Mouse (Mus musculus) liver, embryonic 12.5 days (tissue): ENCODE data around the gene Ftl1. TPM values are rescaled to one million over a fixed set of nuclear protein-coding genes. Genes with fewer than 3 reads are reported as not detected.
"Not testable (repeated sequence)": the region's sequence is repeated elsewhere in the genome, so short reads cannot be mapped to it uniquely, and the experiment has no call there.

Source experiments
- ATAC-seq: fragments of 200-750 bp; cut with Nextera tagmentation; 2 replicates; pipeline ENCODE4 v1.8.0; 2017; ENCODE audit warnings: moderate number of reproducible peaks, mild to moderate bottlenecking, moderate library complexity
- H3K27ac ChIP-seq: fragments of 300-500 bp; sonication (generic); 2 replicates; pipeline ENCODE4 v1.5.1; 2016; ENCODE audit warnings: mild to moderate bottlenecking
- H3K27me3 ChIP-seq: fragments of 300-500 bp; sonication (generic); replicated peaks from 2 replicates; pipeline ENCODE4 v1.6.1; 2016; ENCODE audit warnings: mild to moderate bottlenecking, moderate library complexity
- H3K36me3 ChIP-seq: fragments of 300-500 bp; sonication (generic); 2 replicates; pipeline ENCODE4 v1.6.1; 2016; ENCODE audit warnings: mild to moderate bottlenecking, moderate library complexity
- H3K4me1 ChIP-seq: fragments of 300-500 bp; sonication (generic); 2 replicates; pipeline ENCODE4 v1.6.1; 2016
- H3K4me2 ChIP-seq: fragments of 300-500 bp; sonication (generic); 2 replicates; pipeline ENCODE4 v1.6.1; 2016; ENCODE audit warnings: mild to moderate bottlenecking, moderate library complexity
- H3K4me3 ChIP-seq: fragments of 300-500 bp; sonication (generic); 2 replicates; pipeline ENCODE4 v1.5.1; 2016; ENCODE audit warnings: mild to moderate bottlenecking, moderate library complexity
- H3K9ac ChIP-seq: fragments of 300-500 bp; sonication (generic); 2 replicates; pipeline ENCODE4 v1.6.1; 2016; ENCODE audit warnings: mild to moderate bottlenecking, moderate library complexity
- H3K9me3 ChIP-seq: fragments of 300-500 bp; sonication (generic); replicated peaks from 2 replicates; pipeline ENCODE4 v1.6.1; 2016; ENCODE audit warnings: mild to moderate bottlenecking, moderate library complexity
- WGBS: fragments of 180-500 bp; shearing (Covaris S2); methylation state at CpG from one replicate; pipeline ENCODE4 v1.1.7; 2016; ENCODE audit not compliant: insufficient replicate concordance; 5-methylcytosine and 5-hydroxymethylcytosine counted together
- polyA plus RNA-seq: library from polyadenylated mRNA; unstranded; fragments of >200 nt; fragmentation: Nextera tagmentation; extraction: Ambion mirVana; gene quantifications from 2 replicates; pipeline ENCODE4 v1.2.1, GENCODE M21; 2016

Ftl1 gene
- polyA plus RNA-seq, 1 experiment from 2014 or later, result 8,218 TPM

DNA sequence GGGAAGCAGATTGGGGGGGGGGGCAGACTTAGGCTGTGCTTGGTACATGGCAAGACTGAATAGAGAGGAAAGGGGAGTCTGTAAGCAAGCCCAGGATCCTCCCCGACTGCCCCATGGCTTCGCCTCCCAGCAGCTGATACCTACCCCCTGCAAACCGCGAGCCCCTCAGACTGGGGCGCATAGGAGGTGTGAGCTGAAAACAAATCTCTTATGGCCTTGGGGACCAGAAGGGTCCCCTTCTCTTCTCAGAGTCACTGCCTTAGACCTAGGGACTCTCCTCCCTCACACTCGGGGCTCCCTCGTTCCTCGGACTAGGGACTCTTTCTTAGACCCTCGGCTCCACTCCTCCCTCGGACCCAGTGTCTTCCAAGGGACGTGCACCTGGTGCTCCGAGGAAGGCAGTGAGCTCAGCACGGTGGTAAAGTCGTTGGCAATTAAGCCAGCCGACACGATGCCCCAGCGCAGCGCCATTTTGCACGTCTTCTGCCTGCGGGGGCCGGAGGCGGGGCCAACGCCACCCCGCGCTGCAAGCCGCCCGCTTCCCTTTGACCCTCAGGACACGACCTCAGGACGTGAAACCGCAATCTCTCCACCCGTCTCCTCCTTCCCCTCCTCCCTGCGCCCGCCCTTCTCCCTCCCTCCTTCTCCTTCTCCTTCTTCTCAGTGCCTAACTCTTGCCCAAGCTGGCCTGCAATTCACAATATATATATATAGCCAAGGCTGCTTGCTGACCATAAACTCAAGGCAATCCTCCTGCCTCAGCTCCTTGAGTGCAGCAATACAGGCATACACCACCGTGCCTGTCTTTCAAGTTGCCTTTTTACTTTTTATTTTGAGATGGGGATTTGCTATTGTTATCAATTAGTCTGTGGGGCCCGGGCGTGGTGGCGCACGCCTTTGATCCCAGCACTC is 28.9 kb upstream of the Ftl1 start, which contains the start of gene Dhdh:
Gene Dhdh (minus strand): TSS at position 513 of the 912 bp plus-strand sequence.
- 3% methylated on average over 38 of the region's 38 CpGs for WGBS
- Histone ChIP-seq H3K4me1 (peaks cover 79% of the 10 kb centered on the region), H3K27me3 (no peaks in the 10 kb centered on the region), H3K9ac (peak within 1 kb of the TSS; percentile 77), H3K27ac (peak within 1 kb of the TSS; percentile 67), H3K9me3 (no peaks in the 10 kb centered on the region), H3K4me2 (peak within 1 kb of the TSS; percentile 83), H3K4me3 (peak within 1 kb of the TSS; percentile 63), H3K36me3 (peaks cover 17% of the 10 kb centered on the region)
- peak; percentile 58 for ATAC-seq

DNA sequence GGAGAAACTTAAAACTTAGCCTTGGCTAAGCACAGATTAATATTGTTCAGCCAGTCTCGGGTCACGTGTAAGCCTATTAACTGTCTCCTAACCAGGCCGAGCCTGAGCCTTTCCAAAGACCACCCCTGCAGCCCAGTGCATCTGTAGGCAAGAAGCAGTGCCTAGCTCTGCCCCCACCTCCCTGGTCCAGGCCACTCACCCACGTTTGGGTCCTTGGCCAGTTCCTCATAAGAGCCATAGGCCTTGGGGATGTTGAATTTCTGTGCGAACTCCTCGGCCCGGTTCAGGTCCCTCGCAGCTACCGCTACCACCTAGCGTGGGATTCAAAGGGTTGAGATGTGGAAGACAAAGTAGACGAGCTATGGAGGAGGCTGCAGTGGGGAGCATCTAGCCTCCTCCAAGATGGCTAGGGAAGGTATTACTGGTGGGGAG is 28.2 kb upstream of the Ftl1 start:
- peak overlapping the region; percentile 63 for H3K4me3 ChIP-seq
- peak overlapping the region; percentile 67; the same call in 1 of the 2 replicates for H3K27ac ChIP-seq
- H3K4me2 ChIP-seq, result peak overlapping the region; percentile 83
- H3K9me3 ChIP-seq, result no peaks in the 10 kb centered on the region
- WGBS, result 53% methylated on average over 11 of the region's 11 CpGs
- no peak for ATAC-seq
- no peaks in the 10 kb centered on the region for H3K27me3 ChIP-seq
- peaks cover 77% of the 10 kb centered on the region for H3K4me1 ChIP-seq
- H3K9ac ChIP-seq, result peak overlapping the region; percentile 77
- peaks cover 10% of the 10 kb centered on the region for H3K36me3 ChIP-seq

DNA sequence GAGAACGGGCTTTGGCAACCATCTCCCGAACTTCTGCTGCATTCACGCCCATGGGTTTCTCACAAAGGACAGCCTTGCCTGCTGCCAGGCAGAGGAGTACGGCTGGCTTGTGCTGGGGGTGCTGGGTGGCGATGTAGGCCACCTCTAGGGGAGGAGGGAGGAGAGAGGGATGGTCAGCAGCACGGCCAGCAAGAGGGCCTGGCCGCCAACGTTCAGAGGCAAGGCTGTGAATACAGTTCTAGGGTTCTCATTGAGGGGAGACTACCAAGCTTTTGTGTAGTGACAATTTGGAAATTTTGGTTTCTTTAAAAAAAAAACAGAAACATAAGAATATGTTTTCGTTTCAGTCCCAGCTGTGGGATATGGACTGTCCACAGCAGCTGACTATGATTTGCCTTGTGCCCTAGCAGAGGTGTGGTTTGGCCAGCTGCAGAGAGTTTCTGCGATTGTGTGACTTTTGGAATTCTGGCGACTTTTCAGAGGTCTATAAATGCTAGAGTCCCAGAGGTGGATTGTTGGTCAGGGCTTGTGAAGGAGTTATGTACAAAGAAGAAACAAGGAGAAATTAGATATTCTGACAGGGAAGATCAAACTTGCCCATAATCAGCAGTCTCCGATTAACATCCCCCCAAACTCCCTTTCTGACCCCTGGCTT is 27.2 kb upstream of the Ftl1 start, which contains the start of gene Gm45808:
Gene Gm45808 (minus strand): TSS at position 51 of the 655 bp plus-strand sequence.
- Histone ChIP-seq H3K36me3 (peaks cover under 1% of the 10 kb centered on the region; the same call in 1 of the 2 replicates), H3K4me1 (peaks cover 81% of the 10 kb centered on the region), H3K9me3 (no peaks in the 10 kb centered on the region), H3K27ac (peak within 1 kb of the TSS; percentile 67), H3K27me3 (no peaks in the 10 kb centered on the region), H3K4me3 (no peak within 1 kb of the TSS), H3K9ac (no peak within 1 kb of the TSS), H3K4me2 (peak within 1 kb of the TSS; percentile 30)
- no peak for ATAC-seq
- WGBS, result 81% methylated on average over 12 of the region's 12 CpGs

DNA sequence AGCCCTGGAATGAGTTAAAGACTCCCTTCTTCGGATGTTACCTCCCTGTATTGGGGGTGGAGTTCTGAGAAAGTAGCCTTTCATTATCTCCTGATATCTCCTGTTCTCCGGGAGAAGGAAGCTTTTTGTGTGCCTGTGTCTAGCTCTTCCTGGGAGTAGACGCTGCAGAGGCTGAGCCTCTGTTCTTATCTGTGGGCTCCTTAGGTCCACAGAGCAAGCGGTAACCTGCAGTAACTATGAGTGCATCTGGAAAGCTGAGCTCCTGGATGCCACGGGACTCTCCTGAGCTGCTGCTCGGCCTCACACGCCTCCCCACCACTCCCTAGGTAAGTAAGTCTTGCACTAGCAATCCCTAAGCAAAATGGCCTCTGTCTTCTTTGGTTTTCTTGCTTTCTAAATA is 26.5 kb upstream of the Ftl1 start:
- Histone ChIP-seq H3K4me1 (peaks cover 79% of the 10 kb centered on the region), H3K27ac (peak overlapping the region; percentile 64), H3K4me2 (peak overlapping the region; percentile 30), H3K27me3 (no peaks in the 10 kb centered on the region), H3K9ac (no peak overlapping the region), H3K4me3 (no peak overlapping the region), H3K9me3 (no peaks in the 10 kb centered on the region), H3K36me3 (no peaks in the 10 kb centered on the region)
- peak; percentile 65 for ATAC-seq
- 24% methylated on average over 7 of the region's 7 CpGs for WGBS

DNA sequence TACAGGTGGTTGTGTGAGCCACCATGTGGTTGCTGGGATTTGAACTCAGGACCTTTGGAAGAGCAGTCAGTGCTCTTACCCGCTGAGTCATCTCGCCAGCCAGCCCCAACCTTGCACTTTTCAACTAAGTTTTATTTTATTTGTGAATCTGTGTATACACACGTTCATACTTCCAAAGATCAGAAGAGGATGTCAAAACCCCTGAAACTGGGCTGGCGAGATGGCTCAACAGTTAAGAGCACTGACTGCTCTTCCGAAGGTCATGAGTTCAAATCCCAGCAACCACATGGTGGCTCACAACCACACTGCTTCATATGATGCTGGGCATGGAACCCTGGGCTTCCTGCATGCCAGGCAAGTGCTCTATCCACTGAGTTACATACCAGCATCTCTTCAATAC is 25.3 kb upstream of the Ftl1 start:
- H3K27me3 ChIP-seq, H3K36me3 ChIP-seq, H3K4me2 ChIP-seq, H3K4me3 ChIP-seq, H3K9ac ChIP-seq, H3K9me3 ChIP-seq, ATAC-seq: not testable (repeated sequence)
- H3K4me1 ChIP-seq, result peaks cover 71% of the 10 kb centered on the region
- 78% methylated on average over 5 of the region's 5 CpGs for WGBS
- H3K27ac ChIP-seq, result 0 out of 2 replicates have a peak overlapping the region, but pooled peaks have one; percentile 14

DNA sequence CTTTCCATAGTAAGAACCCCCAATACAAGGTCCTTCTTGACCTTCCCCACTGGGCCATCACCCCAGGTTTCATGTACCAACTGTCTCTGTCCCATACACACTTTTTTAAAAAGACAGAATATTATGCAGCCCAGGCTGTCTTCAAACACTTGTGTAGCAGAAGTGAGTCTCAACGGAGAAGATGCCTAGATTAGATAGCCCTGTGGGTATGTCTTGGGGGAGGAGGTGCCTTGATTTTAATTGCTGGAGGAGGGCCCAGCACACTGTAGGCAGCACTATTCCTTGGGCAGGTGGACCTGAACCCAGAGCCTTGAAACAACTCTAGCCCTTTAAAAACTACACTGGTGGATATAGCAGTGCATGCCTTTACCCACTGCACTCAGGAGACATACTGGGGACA is 22.5 kb upstream of the Ftl1 start:
- no peak overlapping the region for H3K27ac ChIP-seq
- H3K9ac ChIP-seq, result no peak overlapping the region
- peaks cover 6% of the 10 kb centered on the region for H3K36me3 ChIP-seq
- 23% methylated on average over 1 of the region's 1 CpGs for WGBS
- no peak for ATAC-seq
- peaks cover 47% of the 10 kb centered on the region for H3K4me1 ChIP-seq
- H3K4me3 ChIP-seq, result no peak overlapping the region
- no peaks in the 10 kb centered on the region for H3K9me3 ChIP-seq
- H3K4me2 ChIP-seq, result no peak overlapping the region
- no peaks in the 10 kb centered on the region for H3K27me3 ChIP-seq

DNA sequence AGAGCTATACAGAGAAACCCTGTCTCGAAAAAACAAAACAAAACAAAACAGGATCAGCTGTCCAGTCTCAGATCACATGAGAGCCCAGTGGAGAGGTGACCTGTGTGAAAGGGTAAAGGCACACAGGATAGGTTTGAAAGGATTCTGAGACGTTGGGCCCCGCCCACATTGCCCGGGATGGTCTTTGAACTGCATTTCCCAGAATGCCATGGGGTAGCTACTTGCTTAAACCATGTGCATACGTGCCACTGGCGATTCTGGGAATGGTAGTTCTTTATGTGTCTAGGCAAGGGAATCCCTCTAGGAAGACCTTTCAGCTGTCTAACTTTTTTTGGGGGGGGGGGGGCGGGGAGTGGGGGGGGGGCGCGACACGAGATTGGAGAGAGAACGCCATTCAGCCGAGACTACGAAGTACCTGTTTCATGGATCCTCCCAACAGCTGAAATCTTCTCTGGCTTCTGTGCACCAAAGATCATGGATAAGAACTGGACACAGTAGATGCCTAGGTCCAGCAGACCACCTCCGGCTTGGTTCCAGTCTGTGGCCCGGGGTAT is 21.8 kb upstream of the Ftl1 start, which contains the start of gene Tulp2:
Gene Tulp2 (plus strand): TSS at position 504 of the 554 bp plus-strand sequence.
- Histone ChIP-seq H3K4me3 (no peak within 1 kb of the TSS), H3K4me2 (no peak within 1 kb of the TSS), H3K4me1 (peaks cover 46% of the 10 kb centered on the region), H3K27ac (no peak within 1 kb of the TSS), H3K9me3 (no peaks in the 10 kb centered on the region), H3K36me3 (peaks cover 6% of the 10 kb centered on the region), H3K9ac (no peak within 1 kb of the TSS), H3K27me3 (no peaks in the 10 kb centered on the region)
- 46% methylated on average over 13 of the region's 15 CpGs for WGBS
- ATAC-seq, result peak; percentile 60

DNA sequence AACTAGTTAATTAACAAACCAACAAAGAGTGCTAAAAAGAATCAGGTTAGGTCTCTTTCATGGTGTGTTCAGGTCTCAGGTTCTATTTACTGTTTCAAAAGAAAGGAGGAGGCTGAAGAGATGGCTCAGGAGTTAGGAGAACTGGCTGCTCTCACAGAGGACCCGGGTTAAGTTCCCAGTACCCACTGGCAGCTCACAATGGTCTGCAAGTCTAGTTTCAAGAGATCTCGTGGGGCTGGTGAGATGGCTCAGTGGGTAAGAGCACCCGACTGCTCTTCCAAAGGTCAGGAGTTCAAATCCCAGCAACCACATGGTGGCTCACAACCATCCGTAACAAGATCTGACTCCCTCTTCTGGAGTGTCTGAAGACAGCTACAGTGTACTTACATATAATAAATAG is 20.6 kb upstream of the Ftl1 start:
- peaks cover 46% of the 10 kb centered on the region for H3K4me1 ChIP-seq
- not testable (repeated sequence) for H3K9ac ChIP-seq, H3K27me3 ChIP-seq, H3K4me3 ChIP-seq, H3K4me2 ChIP-seq, H3K36me3 ChIP-seq, ATAC-seq, H3K27ac ChIP-seq, H3K9me3 ChIP-seq
- WGBS, result 66% methylated on average over 4 of the region's 4 CpGs

DNA sequence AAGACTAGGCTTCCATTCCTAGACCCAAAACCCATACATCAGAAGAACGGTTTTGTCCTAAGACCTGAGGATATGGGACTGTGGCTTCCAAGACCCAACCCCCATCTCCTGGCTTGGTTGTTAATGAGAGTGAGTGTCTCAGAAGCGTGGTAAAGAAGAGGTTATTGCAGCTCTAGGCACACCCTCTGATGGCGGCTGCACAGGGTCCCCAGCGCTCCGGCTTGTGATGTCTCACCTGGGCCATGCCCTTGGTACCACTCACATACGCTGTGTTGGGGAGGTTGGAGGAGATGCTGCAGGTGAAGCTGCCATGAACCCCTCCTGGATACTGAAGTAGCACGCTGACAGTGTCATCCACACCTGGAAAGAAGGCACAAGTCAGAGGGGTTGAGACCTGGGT is 19.1 kb upstream of the Ftl1 start:
- ATAC-seq, result no peak
- Histone ChIP-seq H3K9me3 (no peaks in the 10 kb centered on the region), H3K27ac (no peak overlapping the region), H3K36me3 (peaks cover 6% of the 10 kb centered on the region), H3K4me1 (peaks cover 51% of the 10 kb centered on the region), H3K9ac (no peak overlapping the region), H3K4me3 (no peak overlapping the region), H3K4me2 (no peak overlapping the region), H3K27me3 (no peaks in the 10 kb centered on the region)
- 85% methylated on average over 7 of the region's 7 CpGs for WGBS

DNA sequence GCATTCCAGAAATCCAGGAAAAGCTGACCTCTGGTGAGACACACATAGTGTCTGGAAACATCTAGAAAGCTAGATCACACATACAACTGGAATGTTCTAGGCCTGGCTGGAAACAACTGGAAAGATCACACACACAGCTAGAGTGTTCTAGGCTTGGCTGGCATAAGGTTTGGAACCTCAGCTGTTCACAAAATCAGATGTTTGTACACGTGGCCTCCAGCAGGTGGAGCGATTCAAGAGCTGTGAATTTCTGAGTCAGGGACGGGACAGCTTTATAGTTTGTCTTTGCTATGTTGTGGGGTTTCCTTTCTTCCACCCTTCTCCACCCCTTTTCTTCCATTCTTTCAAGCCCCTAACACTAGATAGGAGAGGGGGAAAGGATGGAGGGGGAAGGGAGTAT is 17.3 kb upstream of the Ftl1 start:
- Histone ChIP-seq H3K27me3 (no peaks in the 10 kb centered on the region), H3K9me3 (no peaks in the 10 kb centered on the region), H3K9ac (no peak overlapping the region), H3K4me1 (peaks cover 39% of the 10 kb centered on the region), H3K36me3 (peaks cover 6% of the 10 kb centered on the region), H3K4me2 (no peak overlapping the region), H3K4me3 (no peak overlapping the region), H3K27ac (no peak overlapping the region)
- WGBS, result 23% methylated on average over 3 of the region's 3 CpGs
- ATAC-seq, result no peak

DNA sequence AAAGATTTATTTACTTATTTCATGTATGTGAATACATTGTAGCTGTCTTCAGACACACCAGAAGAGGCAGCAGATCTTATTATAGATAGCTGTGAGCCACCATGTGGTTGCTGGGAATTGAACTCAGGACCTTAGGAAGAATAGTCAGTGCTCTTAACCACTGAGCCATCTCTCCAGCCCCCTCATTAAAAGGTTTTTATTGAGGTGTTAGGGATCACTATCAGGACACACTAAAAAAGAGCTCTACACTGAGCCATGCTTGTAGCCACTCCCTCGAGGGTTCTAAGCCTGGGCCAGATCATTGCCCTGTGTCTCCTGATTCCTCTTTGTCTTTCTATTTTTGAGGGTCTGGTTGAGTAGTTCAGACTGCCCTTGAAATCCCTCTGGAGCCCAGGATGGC is 16.8 kb upstream of the Ftl1 start:
- H3K4me3 ChIP-seq, result no peak overlapping the region
- H3K9me3 ChIP-seq, result no peaks in the 10 kb centered on the region
- no peak overlapping the region for H3K9ac ChIP-seq
- no peak overlapping the region for H3K27ac ChIP-seq
- WGBS, result 28% methylated on average over 1 of the region's 1 CpGs
- ATAC-seq, result no peak
- H3K27me3 ChIP-seq, result no peaks in the 10 kb centered on the region
- peaks cover 6% of the 10 kb centered on the region for H3K36me3 ChIP-seq
- H3K4me2 ChIP-seq, result no peak overlapping the region
- H3K4me1 ChIP-seq, result peaks cover 39% of the 10 kb centered on the region
